Mouse (Mus musculus): Measurements from ENCODE around the gene Olfr15. TPM values are rescaled to one million over a fixed set of nuclear protein-coding genes. Genes with fewer than 3 reads are reported as not detected.

The Olfr15 gene
- polyA plus RNA-seq, 1 experiment from 2014 or later, result not detected

DNA sequence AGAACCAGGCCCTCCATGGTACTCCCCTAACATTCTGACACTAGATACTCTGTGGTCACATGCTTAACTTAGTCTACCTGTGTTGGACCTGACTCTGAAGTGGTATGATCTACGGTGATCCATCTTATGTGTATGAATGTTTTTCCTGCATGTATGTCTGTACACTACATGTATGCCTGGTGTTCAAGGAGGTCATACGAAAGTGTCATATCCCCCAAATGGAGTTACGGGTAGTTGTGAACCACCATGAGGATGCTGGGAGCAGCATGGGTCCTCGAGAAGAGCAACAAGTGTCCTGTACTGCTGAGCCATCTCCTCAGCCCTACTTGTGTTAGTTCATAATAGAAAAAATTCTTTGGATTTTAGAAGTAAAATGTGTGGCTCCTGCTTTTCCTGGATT is 45.7 kb downstream of the Olfr15 start:
- WGBS, result 92% methylated on average over 4 of the region's 4 CpGs
- Histone ChIP-seq H3K27me3 (ENCODE audit: control insufficient read depth, insufficient read depth, low read length) (no peaks in the 10 kb centered on the region), H3K4me1 (replicated peaks; ENCODE audit: control insufficient read depth, insufficient read depth) (no peaks in the 10 kb centered on the region), H3K4me3 (ENCODE audit: low read depth, low read length) (no peak overlapping the region), H3K9me3 (ENCODE audit: control insufficient read depth, low read length) (no peaks in the 10 kb centered on the region), H3K36me3 (ENCODE audit: control insufficient read depth, insufficient read depth, low read length) (no peaks in the 10 kb centered on the region; the same call in 1 of the 2 replicates), H3K9ac (ENCODE audit: low read length) (no peak overlapping the region), H3K27ac (replicated peaks) (no peak overlapping the region), H3K4me2 (replicated peaks; ENCODE audit: low read depth) (no peak overlapping the region)
- ATAC-seq (ENCODE audit: low FRiP score, low TSS enrichment), result no peak
- no peak for DNase-seq (ENCODE audit: low spot score)
- TF ChIP-seq CTCF (IDR thresholded peaks at IDR 0.05; ENCODE audit: low read depth) (no peak), EP300 (optimal IDR thresholded peaks at IDR 0.05) (no peak)

DNA sequence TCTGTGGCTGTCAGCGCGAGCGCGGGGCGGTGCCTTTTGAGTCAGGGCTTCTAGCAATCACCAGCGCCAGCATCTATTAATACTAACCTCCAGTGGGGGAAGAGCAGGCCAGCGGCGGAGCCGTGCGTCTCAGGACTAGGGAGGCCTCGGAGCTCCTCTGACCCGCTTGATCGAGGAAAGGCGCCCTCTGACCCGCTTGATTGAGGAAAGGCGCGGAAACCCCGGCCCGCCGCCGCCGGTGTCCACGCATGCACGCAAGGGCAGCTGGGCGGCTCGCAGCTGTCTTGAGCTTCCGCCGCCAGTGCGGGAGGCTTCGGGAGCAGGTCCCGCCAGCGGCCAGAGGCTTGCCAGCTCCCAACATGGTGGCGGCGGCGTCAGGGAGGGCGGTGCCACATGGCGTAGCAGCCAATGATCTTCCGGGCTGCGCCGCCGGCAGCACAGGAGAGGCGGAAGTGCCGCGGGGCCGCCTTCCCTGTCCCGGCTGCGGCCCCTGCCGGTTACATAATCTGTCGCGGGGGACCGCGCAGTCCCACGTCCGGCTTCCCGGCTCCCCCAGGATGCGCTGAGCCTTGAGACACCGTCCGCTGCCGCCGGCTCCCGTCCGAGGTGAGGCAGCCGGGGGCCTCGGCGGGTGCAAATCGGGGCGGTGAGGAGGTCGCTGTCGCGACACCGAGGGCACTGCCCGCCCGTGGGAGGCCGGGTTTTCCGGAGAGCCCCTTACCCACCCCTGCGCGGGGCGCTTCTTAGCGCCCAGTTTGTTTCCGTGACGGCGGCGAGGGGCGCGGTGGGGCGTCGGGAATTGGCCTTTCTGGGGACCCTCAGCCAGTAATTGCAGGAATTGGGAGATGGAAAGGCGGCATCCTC is 53.8 kb downstream of the Olfr15 start, which contains the start of the genes Zfp597 and Gm20695:
TSS of gene Zfp597 (minus strand) at position 361 of the 864 bp plus-strand sequence.
TSS of gene Gm20695 (plus strand) at position 448 of the 864 bp plus-strand sequence.
- ATAC-seq (ENCODE audit: low FRiP score, low TSS enrichment), result peak; percentile 99
- under 1% methylated on average over 86 of the region's 88 CpGs for WGBS
- H3K4me2 ChIP-seq (replicated peaks; ENCODE audit: low read depth), result peak within 1 kb of the TSS; percentile 85
- peak within 1 kb of the TSS; percentile 98 for H3K4me3 ChIP-seq (ENCODE audit: low read depth, low read length)
- peak; percentile 96 for DNase-seq (ENCODE audit: low spot score)
- H3K27ac ChIP-seq (replicated peaks), result peak within 1 kb of the TSS; percentile 94
- no peaks in the 10 kb centered on the region for H3K27me3 ChIP-seq (ENCODE audit: control insufficient read depth, insufficient read depth, low read length)
- no peaks in the 10 kb centered on the region for H3K4me1 ChIP-seq (replicated peaks; ENCODE audit: control insufficient read depth, insufficient read depth)
- no peaks in the 10 kb centered on the region for H3K36me3 ChIP-seq (ENCODE audit: control insufficient read depth, insufficient read depth, low read length)
- peak; percentile 61 for TF ChIP-seq CTCF (IDR thresholded peaks at IDR 0.05; ENCODE audit: low read depth)
- peak; percentile 81 for TF ChIP-seq EP300 (optimal IDR thresholded peaks at IDR 0.05)
- H3K9me3 ChIP-seq (ENCODE audit: control insufficient read depth, low read length), result no peaks in the 10 kb centered on the region
- H3K9ac ChIP-seq (ENCODE audit: low read length), result peak within 1 kb of the TSS; percentile 94

DNA sequence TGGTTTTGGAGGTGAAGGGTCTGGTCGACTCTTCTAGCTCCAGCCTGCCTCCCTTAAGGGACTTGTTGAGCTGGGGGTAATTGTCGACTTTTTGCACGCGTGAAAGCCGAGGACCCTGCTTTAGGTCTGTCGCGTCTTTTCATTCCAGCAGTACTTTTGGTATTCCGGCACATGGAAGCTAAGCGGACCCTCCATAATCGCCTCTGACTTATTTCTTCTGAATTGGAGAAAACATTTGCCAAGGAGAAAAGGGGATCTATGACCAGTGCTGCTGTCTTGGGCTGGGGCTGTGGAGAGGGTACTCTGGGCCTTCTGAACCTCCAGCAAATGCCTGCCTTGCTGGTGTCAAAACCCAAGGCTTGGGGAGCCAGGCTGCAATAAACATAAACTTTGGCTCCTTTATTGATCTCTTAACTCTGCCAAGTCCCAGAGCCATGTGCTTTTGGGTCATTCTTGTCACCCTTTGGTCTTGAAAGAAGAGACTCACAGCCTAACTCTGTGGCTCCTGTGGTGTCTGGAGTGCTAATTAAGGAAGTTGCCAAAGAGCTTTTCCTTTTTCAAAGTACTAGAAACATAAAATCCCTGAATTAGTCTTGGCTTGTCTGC is 54.5 kb downstream of the Olfr15 start:
- H3K9ac ChIP-seq (ENCODE audit: low read length), result peak overlapping the region; percentile 94
- no peaks in the 10 kb centered on the region for H3K9me3 ChIP-seq (ENCODE audit: control insufficient read depth, low read length)
- peak overlapping the region; percentile 94 for H3K27ac ChIP-seq (replicated peaks)
- H3K36me3 ChIP-seq (ENCODE audit: control insufficient read depth, insufficient read depth, low read length), result no peaks in the 10 kb centered on the region
- no peak for DNase-seq (ENCODE audit: low spot score)
- ATAC-seq (ENCODE audit: low FRiP score, low TSS enrichment), result no peak
- H3K4me2 ChIP-seq (replicated peaks; ENCODE audit: low read depth), result peak overlapping the region; percentile 85
- WGBS, result under 1% methylated on average over 10 of the region's 10 CpGs
- H3K27me3 ChIP-seq (ENCODE audit: control insufficient read depth, insufficient read depth, low read length), result no peaks in the 10 kb centered on the region
- TF ChIP-seq EP300 (optimal IDR thresholded peaks at IDR 0.05) (no peak), CTCF (IDR thresholded peaks at IDR 0.05; ENCODE audit: low read depth) (no peak)
- no peaks in the 10 kb centered on the region for H3K4me1 ChIP-seq (replicated peaks; ENCODE audit: control insufficient read depth, insufficient read depth)
- peak overlapping the region; percentile 98 for H3K4me3 ChIP-seq (ENCODE audit: low read depth, low read length)

DNA sequence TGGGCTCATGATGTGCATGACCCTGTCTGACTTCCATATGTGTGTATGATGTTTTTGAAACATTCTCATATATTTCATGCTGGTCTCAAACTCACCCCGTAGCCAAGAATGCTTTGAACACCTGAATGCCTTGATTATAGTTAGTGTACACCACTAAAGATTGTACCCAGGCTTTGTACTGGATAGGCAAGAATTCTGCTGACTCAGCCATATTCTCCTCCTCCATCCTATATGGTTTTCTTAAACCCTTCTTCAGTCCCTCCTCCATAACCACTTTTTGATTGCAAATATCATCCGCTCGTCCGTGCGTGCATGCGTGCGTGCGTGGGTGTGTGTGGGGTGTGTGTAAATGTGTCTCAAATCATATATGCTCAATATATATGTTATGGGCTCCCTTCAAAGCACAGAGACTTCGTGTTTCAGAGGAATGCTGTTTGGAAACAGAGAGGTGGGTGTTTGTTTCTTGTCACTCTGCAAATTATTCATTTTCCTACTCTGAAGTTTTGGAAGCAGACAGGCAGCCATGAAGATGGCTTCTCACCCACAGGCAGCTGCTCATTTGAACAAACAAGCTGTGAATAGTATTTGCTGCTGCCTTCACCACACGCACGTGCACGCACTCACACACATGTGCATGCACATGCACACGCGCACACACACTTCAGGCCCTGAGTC is 61.1 kb downstream of the Olfr15 start:
- H3K9ac ChIP-seq (ENCODE audit: low read length), result no peak overlapping the region
- no peak overlapping the region for H3K4me3 ChIP-seq (ENCODE audit: low read depth, low read length)
- DNase-seq (ENCODE audit: low spot score) (no peak), ATAC-seq (ENCODE audit: low FRiP score, low TSS enrichment) (no peak)
- no peak overlapping the region for H3K27ac ChIP-seq (replicated peaks)
- no peak overlapping the region for H3K4me2 ChIP-seq (replicated peaks; ENCODE audit: low read depth)
- no peaks in the 10 kb centered on the region for H3K9me3 ChIP-seq (ENCODE audit: control insufficient read depth, low read length)
- no peaks in the 10 kb centered on the region for H3K4me1 ChIP-seq (replicated peaks; ENCODE audit: control insufficient read depth, insufficient read depth)
- no peaks in the 10 kb centered on the region; the same call in 1 of the 2 replicates for H3K36me3 ChIP-seq (ENCODE audit: control insufficient read depth, insufficient read depth, low read length)
- no peaks in the 10 kb centered on the region for H3K27me3 ChIP-seq (ENCODE audit: control insufficient read depth, insufficient read depth, low read length)
- WGBS, result 93% methylated on average over 14 of the region's 14 CpGs
- TF ChIP-seq EP300 (optimal IDR thresholded peaks at IDR 0.05) (no peak), CTCF (IDR thresholded peaks at IDR 0.05; ENCODE audit: low read depth) (no peak)

DNA sequence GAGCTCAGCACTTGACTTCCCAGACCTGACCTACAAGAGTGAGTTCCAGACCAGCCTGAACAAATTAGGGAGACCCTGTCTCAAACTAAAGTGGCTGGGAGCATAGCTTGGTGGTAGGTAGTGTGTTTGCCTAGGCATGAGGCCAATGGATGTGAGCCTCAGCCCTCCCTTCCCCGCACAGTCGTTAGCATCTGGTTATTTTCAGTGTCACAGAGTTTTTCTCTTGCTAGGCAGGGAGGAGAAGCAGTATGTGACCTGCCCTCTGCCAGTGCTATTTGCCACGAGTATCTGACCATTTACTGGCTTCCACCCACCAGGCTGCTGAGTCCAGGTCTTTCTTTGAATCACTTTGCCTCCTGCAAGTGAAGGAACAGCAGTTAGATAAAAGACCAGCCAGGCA is 63.1 kb downstream of the Olfr15 start:
- DNase-seq (ENCODE audit: low spot score) (no peak), ATAC-seq (ENCODE audit: low FRiP score, low TSS enrichment) (no peak)
- H3K27me3 ChIP-seq (ENCODE audit: control insufficient read depth, insufficient read depth, low read length), result no peaks in the 10 kb centered on the region
- 52% methylated on average over 3 of the region's 3 CpGs for WGBS
- peaks cover 4% of the 10 kb centered on the region for H3K36me3 ChIP-seq (ENCODE audit: control insufficient read depth, insufficient read depth, low read length)
- H3K4me3 ChIP-seq (ENCODE audit: low read depth, low read length), result no peak overlapping the region
- H3K9me3 ChIP-seq (ENCODE audit: control insufficient read depth, low read length), result no peaks in the 10 kb centered on the region
- TF ChIP-seq EP300 (optimal IDR thresholded peaks at IDR 0.05), result no peak
- no peak for TF ChIP-seq CTCF (IDR thresholded peaks at IDR 0.05; ENCODE audit: low read depth)
- no peak overlapping the region for H3K9ac ChIP-seq (ENCODE audit: low read length)
- no peaks in the 10 kb centered on the region for H3K4me1 ChIP-seq (replicated peaks; ENCODE audit: control insufficient read depth, insufficient read depth)
- H3K4me2 ChIP-seq (replicated peaks; ENCODE audit: low read depth), result no peak overlapping the region
- 0 out of 2 replicates have a peak overlapping the region, but pooled peaks have one; percentile 24 for H3K27ac ChIP-seq (replicated peaks)

Other genes with a start within 250 kb of the Olfr15 start
- gene Olfr161, start 239.8 kb upstream of the Olfr15 start, polyA plus RNA-seq (2015; fragmentation: Nextera tagmentation; extraction: Ambion mirVana), result not detected in 2 replicates
- not detected in 2 replicates for gene Mefv, start 112.8 kb upstream of the Olfr15 start, polyA plus RNA-seq (2015; fragmentation: Nextera tagmentation; extraction: Ambion mirVana)
- gene Zfp263, start 86.8 kb upstream of the Olfr15 start, polyA plus RNA-seq (2015; fragmentation: Nextera tagmentation; extraction: Ambion mirVana), result 19.1 and 22.7 TPM in 2 replicates
- gene Zfp174, start 16.4 kb downstream of the Olfr15 start, polyA plus RNA-seq (2015; fragmentation: Nextera tagmentation; extraction: Ambion mirVana), result 0.44 and 0.62 TPM in 2 replicates
- gene Naa60, start 41.5 kb downstream of the Olfr15 start, polyA plus RNA-seq (2015; fragmentation: Nextera tagmentation; extraction: Ambion mirVana), result 26.7 and 30.8 TPM in 2 replicates
- 2.2 and 3.5 TPM in 2 replicates for gene Zfp597, start 53.7 kb downstream of the Olfr15 start, polyA plus RNA-seq (2015; fragmentation: Nextera tagmentation; extraction: Ambion mirVana)
- gene Gm20695, start 53.8 kb downstream of the Olfr15 start, polyA plus RNA-seq (2015; fragmentation: Nextera tagmentation; extraction: Ambion mirVana), result 0.75 and 1.9 TPM in 2 replicates
- gene 1700037C18Rik, start 77.8 kb downstream of the Olfr15 start, polyA plus RNA-seq (2015; fragmentation: Nextera tagmentation; extraction: Ambion mirVana), result 8.3 and 8.5 TPM in 2 replicates
- gene Cluap1, start 77.9 kb downstream of the Olfr15 start, polyA plus RNA-seq (2015; fragmentation: Nextera tagmentation; extraction: Ambion mirVana), result 13.6 and 13.8 TPM in 2 replicates
- 0.15 and 0.27 TPM in 2 replicates for gene Nlrc3, start 145.8 kb downstream of the Olfr15 start, polyA plus RNA-seq (2015; fragmentation: Nextera tagmentation; extraction: Ambion mirVana)
- gene Slx4, start 172.9 kb downstream of the Olfr15 start, polyA plus RNA-seq (2015; fragmentation: Nextera tagmentation; extraction: Ambion mirVana), result 3.3 TPM in 2 replicates
- 0.65 and 0.78 TPM in 2 replicates for gene Dnase1, start 206.1 kb downstream of the Olfr15 start, polyA plus RNA-seq (2015; fragmentation: Nextera tagmentation; extraction: Ambion mirVana)
- gene Trap1, start 246.9 kb downstream of the Olfr15 start, polyA plus RNA-seq (2015; fragmentation: Nextera tagmentation; extraction: Ambion mirVana), result 46.7 and 50.3 TPM in 2 replicates

Measured in stomach, postnatal 0 days (tissue).